In the genomic region with DNA sequence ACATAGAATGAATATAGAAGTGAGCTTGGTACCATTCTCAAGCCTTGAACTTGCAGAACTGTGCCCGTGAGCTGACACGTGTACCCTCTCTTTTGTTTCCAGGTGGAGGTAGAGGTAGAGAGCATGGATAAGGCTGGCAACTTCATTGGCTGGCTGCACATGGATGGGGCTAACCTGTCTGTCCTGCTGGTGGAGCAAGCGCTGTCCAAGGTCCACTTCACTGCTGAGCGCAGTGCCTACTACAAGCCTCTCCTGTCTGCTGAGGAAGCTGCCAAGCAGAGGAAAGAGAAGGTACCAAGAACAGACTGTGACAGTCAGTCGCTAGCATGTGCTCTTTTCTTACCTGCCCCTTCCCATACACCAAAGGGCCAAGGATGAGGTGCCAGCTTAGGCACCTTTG, we compare ENCODE assay signal across 23 mouse cellular contexts. TPM values are rescaled to one million over a fixed set of nuclear protein-coding genes. Genes with fewer than 3 reads are reported as not detected.
DNase-seq lines count a peak whose midpoint lies in the region; ATAC-seq lines count a peak whose summit lies in the region.
"Had no signal": no experiment of that assay in that cellular context is flagged by ENCODE, and none has a peak within 500 bp of the region (broad histone marks: within the 10 kb centered on the region; RNA-seq: fewer than 3 reads in every experiment).

No protein-coding gene starts in this region.

- no peak overlapping the region for H3K4me2 ChIP-seq in kidney, embryonic 15.5 days
- no peak overlapping the region for H3K4me2 ChIP-seq in kidney, embryonic 16.5 days (replicated peaks; ENCODE audit: low read depth, low read length)
- H3K4me2 ChIP-seq in neural tube, embryonic 13.5 days: no peak overlapping the region
- H3K4me2 ChIP-seq: embryonic facial prominence, embryonic 13.5 days; forebrain, embryonic 12.5 days had no signal

- 0 out of 2 replicates have a peak overlapping the region, but pooled peaks have one; percentile 19 for H3K27ac ChIP-seq in kidney, embryonic 15.5 days
- H3K27ac ChIP-seq in kidney, embryonic 16.5 days (ENCODE audit: low read length): no peak overlapping the region
- H3K27ac ChIP-seq in neural tube, embryonic 13.5 days (replicated peaks): no peak overlapping the region
- H3K27ac ChIP-seq in limb, embryonic 10.5 days: no peak overlapping the region
- H3K27ac ChIP-seq: embryonic facial prominence, embryonic 13.5 days; forebrain, embryonic 12.5 days; heart, embryonic 10.5 days; hindbrain, embryonic 10.5 days had no signal

- no peak overlapping the region for H3K4me3 ChIP-seq in kidney, embryonic 15.5 days (replicated peaks)
- no peak overlapping the region for H3K4me3 ChIP-seq in kidney, embryonic 16.5 days (ENCODE audit: low read length)
- no peak overlapping the region for H3K4me3 ChIP-seq in neural tube, embryonic 13.5 days
- no peak overlapping the region for H3K4me3 ChIP-seq in limb, embryonic 10.5 days
- H3K4me3 ChIP-seq: embryonic facial prominence, embryonic 13.5 days; forebrain, embryonic 12.5 days; heart, embryonic 10.5 days; hindbrain, embryonic 10.5 days had no signal

- H3K9ac ChIP-seq in kidney, embryonic 15.5 days: no peak overlapping the region
- no peak overlapping the region for H3K9ac ChIP-seq in kidney, embryonic 16.5 days (replicated peaks; ENCODE audit: low read length)
- H3K9ac ChIP-seq in neural tube, embryonic 13.5 days: no peak overlapping the region
- H3K9ac ChIP-seq: embryonic facial prominence, embryonic 13.5 days; forebrain, embryonic 12.5 days had no signal

- H3K36me3 ChIP-seq in kidney, embryonic 15.5 days: peaks cover 27% of the 10 kb centered on the region
- H3K36me3 ChIP-seq in kidney, embryonic 16.5 days (ENCODE audit: insufficient read depth, low read length): peaks cover 6% of the 10 kb centered on the region; the same call in 1 of the 2 replicates
- H3K36me3 ChIP-seq in neural tube, embryonic 13.5 days: no peaks in the 10 kb centered on the region
- peaks cover 29% of the 10 kb centered on the region for H3K36me3 ChIP-seq in limb, embryonic 10.5 days

- WGBS in kidney, embryonic 15.5 days: 87% methylated on average over 5 of the region's 5 CpGs
- WGBS in kidney, embryonic 16.5 days: 89% methylated on average over 5 of the region's 5 CpGs
- WGBS in neural tube, embryonic 13.5 days: 91% methylated on average over 5 of the region's 5 CpGs
- WGBS in limb, embryonic 10.5 days: 93% methylated on average over 5 of the region's 5 CpGs

- peaks cover 29% of the 10 kb centered on the region for H3K4me1 ChIP-seq in kidney, embryonic 15.5 days
- peaks cover 15% of the 10 kb centered on the region for H3K4me1 ChIP-seq in kidney, embryonic 16.5 days (ENCODE audit: insufficient read depth, low read length)
- H3K4me1 ChIP-seq in neural tube, embryonic 13.5 days (replicated peaks): peaks cover 66% of the 10 kb centered on the region
- peaks cover 34% of the 10 kb centered on the region for H3K4me1 ChIP-seq in limb, embryonic 10.5 days

- ATAC-seq in kidney, embryonic 15.5 days (replicated peaks; ENCODE audit: low FRiP score): no peak; the same call in 1 of the 2 replicates
- ATAC-seq in kidney, embryonic 16.5 days (ENCODE audit: low FRiP score, low TSS enrichment): no peak
- ATAC-seq in neural tube, embryonic 13.5 days (ENCODE audit: low read depth): 0 out of 2 replicates have a peak, but pooled peaks have one; percentile 3
- ATAC-seq: activated CD4-positive, CD25-positive, alpha-beta regulatory T cell, adult 4 months; forebrain, embryonic 16.5 days; Patski had no signal

- DNase-seq in neural tube, embryonic 10.5 days (ENCODE audit: extremely low spot score, low spot score): no peak
- peak; percentile 23 to 52 for DNase-seq in kidney, postnatal 36 days
- DNase-seq in limb, embryonic 10.5 days (ENCODE audit: low spot score): no peak
- no peak for DNase-seq in layer of hippocampus, postnatal 36 days
- DNase-seq: adrenal gland, adult 2 months; adrenal gland, postnatal 25 days; cerebellum, adult 18-20 months; cerebellum, adult 9-11 months; cerebellum, postnatal 36 days; gastrocnemius, postnatal 10 days; heart, adult 18-20 months; heart, postnatal 14 days had no signal

- H3K9me3 ChIP-seq in kidney, embryonic 15.5 days (replicated peaks): no peaks in the 10 kb centered on the region
- no peaks in the 10 kb centered on the region for H3K9me3 ChIP-seq in kidney, embryonic 16.5 days (ENCODE audit: low read length)
- H3K9me3 ChIP-seq in neural tube, embryonic 13.5 days: no peaks in the 10 kb centered on the region; the same call in 1 of the 2 replicates
- H3K9me3 ChIP-seq in limb, embryonic 10.5 days (replicated peaks): no peaks in the 10 kb centered on the region
- H3K9me3 ChIP-seq: embryonic facial prominence, embryonic 13.5 days; forebrain, embryonic 12.5 days; heart, embryonic 10.5 days; hindbrain, embryonic 10.5 days had no signal

- H3K27me3 ChIP-seq in kidney, embryonic 15.5 days: no peaks in the 10 kb centered on the region
- H3K27me3 ChIP-seq in kidney, embryonic 16.5 days (ENCODE audit: insufficient read depth, low read length): no peaks in the 10 kb centered on the region
- H3K27me3 ChIP-seq in neural tube, embryonic 13.5 days: no peaks in the 10 kb centered on the region
- H3K27me3 ChIP-seq in limb, embryonic 10.5 days (ENCODE audit: low read depth, poor library complexity, severe bottlenecking): no peaks in the 10 kb centered on the region
- H3K27me3 ChIP-seq: CH12.LX; embryonic facial prominence, embryonic 13.5 days; Patski had no signal

RNA-seq across cellular contexts. Expression of a gene that starts 43.2 kb away (rescaled TPM):
- 1.8 and 1.9 TPM in 2 replicates for polyA plus RNA-seq in kidney, embryonic 15.5 days (2015; fragmentation: Nextera tagmentation; extraction: Ambion mirVana)
- polyA plus RNA-seq in kidney, embryonic 16.5 days (2015; fragmentation: Nextera tagmentation; extraction: Ambion mirVana): 1.6 TPM in 2 replicates
- 5.9 and 6.0 TPM in 2 replicates for polyA plus RNA-seq in neural tube, embryonic 13.5 days (2015; fragmentation: Nextera tagmentation; extraction: Ambion mirVana)
- 0.16 and 0.36 TPM in 2 replicates for polyA plus RNA-seq in limb, embryonic 10.5 days (2016; fragmentation: Nextera tagmentation; extraction: Ambion mirVana)
- 10 to 100 TPM; 88.9 to 90.2 TPM for total RNA-seq in layer of hippocampus, postnatal 36 days (2021)
- polyA plus RNA-seq: Patski had no signal

Comparison
In these comparisons a context has a peak if more than half of its experiments do, and no peak if none do; other contexts are left out.
1. DNase-seq: peak in kidney, postnatal 36 days (2 of 2); none in neural tube, embryonic 10.5 days (single experiment), limb, embryonic 10.5 days (single experiment) and layer of hippocampus, postnatal 36 days (0 of 2).